Mouse (Mus musculus): Measurements from ENCODE around the gene Fam163a. TPM values are rescaled to one million over a fixed set of nuclear protein-coding genes. Genes with fewer than 3 reads are reported as not detected.

Gene Fam163a
- polyA plus RNA-seq, 1 experiment from 2014 or later, result 1.0 TPM

GRCm38 (mm10) chr1:156027849-156028248 is 177.0 kb downstream of the Fam163a start:
- H3K4me1 ChIP-seq (replicated peaks), result no peaks in the 10 kb centered on the region

More at GRCm38 (mm10) chr1:156027849-156028248, 177.0 kb downstream of the Fam163a start:
- H3K27ac ChIP-seq, result no peak overlapping the region
- peaks cover 70% of the 10 kb centered on the region for H3K36me3 ChIP-seq
- H3K27me3 ChIP-seq, result no peaks in the 10 kb centered on the region
- no peak for ATAC-seq (ENCODE audit: insufficient number of reproducible peaks, insufficient read depth, low FRiP score, low TSS enrichment, low read depth)
- WGBS, result 95% methylated on average over 3 of the region's 3 CpGs
- no peak overlapping the region for H3K4me2 ChIP-seq
- H3K9me3 ChIP-seq, result no peaks in the 10 kb centered on the region
- no peak overlapping the region for H3K9ac ChIP-seq (replicated peaks)
- no peak overlapping the region for H3K4me3 ChIP-seq (replicated peaks)

Other genes starting within 250 kb of the Fam163a start
- 12.4 and 12.5 TPM in 2 replicates for gene Cep350, start 231.8 kb downstream of the Fam163a start, polyA plus RNA-seq (2016; fragmentation: Nextera tagmentation; extraction: Ambion mirVana)
- 113 and 124 TPM in 2 replicates for gene Tor1aip2, start 169.6 kb downstream of the Fam163a start, polyA plus RNA-seq (2016; fragmentation: Nextera tagmentation; extraction: Ambion mirVana)
- gene Tor1aip1, start 168.5 kb downstream of the Fam163a start, polyA plus RNA-seq (2016; fragmentation: Nextera tagmentation; extraction: Ambion mirVana), result 46.2 and 49.8 TPM in 2 replicates
- gene Tdrd5, start 98.6 kb upstream of the Fam163a start, polyA plus RNA-seq (2016; fragmentation: Nextera tagmentation; extraction: Ambion mirVana), result 0.40 TPM in 1 of 2 replicates, not detected in the other
- gene Nphs2, start 105.7 kb upstream of the Fam163a start, polyA plus RNA-seq (2016; fragmentation: Nextera tagmentation; extraction: Ambion mirVana), result not detected in 2 replicates
- gene Gm2000, start 161.0 kb upstream of the Fam163a start, polyA plus RNA-seq (2016; fragmentation: Nextera tagmentation; extraction: Ambion mirVana), result 862 and 893 TPM in 2 replicates
- 0.30 and 0.55 TPM in 2 replicates for gene Axdnd1, start 216.1 kb upstream of the Fam163a start, polyA plus RNA-seq (2016; fragmentation: Nextera tagmentation; extraction: Ambion mirVana)

Measured in limb, embryonic 12.5 days (tissue).